Mouse (Mus musculus) lung, embryonic 14.5 days (tissue): Measurements from ENCODE around the gene Mcoln3. TPM values are rescaled to one million over a fixed set of nuclear protein-coding genes. Genes with fewer than 3 reads are reported as not detected.

Experiments
- ATAC-seq: fragments of 200-750 bp; cut with Nextera tagmentation; 2 replicates; pipeline ENCODE4 v1.8.0; 2017; ENCODE audit warnings: mild to moderate bottlenecking, moderate TSS enrichment, moderate library complexity; ENCODE audit not compliant: insufficient read depth
- DNase-seq: peaks from one replicate; pipeline ENCODE4 v3.0.0-alpha.2; 2015
- H3K27ac ChIP-seq: fragments of 300-500 bp; sonication (generic); 2 replicates; pipeline ENCODE4 v1.5.1; 2014; ENCODE audit warnings: low read depth, mild to moderate bottlenecking, moderate library complexity
- H3K27me3 ChIP-seq: fragments of 300-500 bp; sonication (generic); 2 replicates; pipeline ENCODE4 v1.6.1; 2014; ENCODE audit warnings: low read length, control low read depth; ENCODE audit not compliant: insufficient read depth
- H3K36me3 ChIP-seq: fragments of 300-500 bp; sonication (generic); 2 replicates; pipeline ENCODE4 v1.6.1; 2014; ENCODE audit warnings: control low read depth; ENCODE audit not compliant: insufficient read depth
- H3K4me1 ChIP-seq: fragments of 300-500 bp; sonication (generic); 2 replicates; pipeline ENCODE4 v1.6.1; 2014; ENCODE audit warnings: antibody characterized with exemption, control low read depth; ENCODE audit not compliant: insufficient read depth
- H3K4me2 ChIP-seq: fragments of 300-500 bp; sonication (generic); 2 replicates; pipeline ENCODE4 v1.6.1; 2014; ENCODE audit warnings: mild to moderate bottlenecking
- H3K4me3 ChIP-seq: fragments of 300-500 bp; sonication (generic); 2 replicates; pipeline ENCODE4 v1.5.1; 2014; ENCODE audit warnings: low read depth, low read length
- H3K9ac ChIP-seq: fragments of 300-500 bp; sonication (generic); 2 replicates; pipeline ENCODE4 v1.6.1; 2014
- H3K9me3 ChIP-seq: fragments of 300-500 bp; sonication (generic); 2 replicates; pipeline ENCODE4 v1.6.1; 2016; ENCODE audit warnings: low read depth, low read length, control low read depth
- CTCF ChIP-seq: IDR thresholded peaks from 2 replicates; pipeline ENCODE4 v1.5.1; 2016; ENCODE audit warnings: antibody characterized with exemption, low read depth
- WGBS: fragments of 180-500 bp; shearing (Covaris S2); extraction: QIAGEN DNeasy Blood & Tissue Kit; methylation state at CpG from one replicate; pipeline ENCODE4 v1.1.7; 2014; 5-methylcytosine and 5-hydroxymethylcytosine counted together
- polyA plus RNA-seq: library from polyadenylated mRNA; unstranded; fragments of >200 nt; fragmentation: Nextera tagmentation; extraction: Ambion mirVana; gene quantifications from 2 replicates; pipeline ENCODE4 v1.2.1, GENCODE M21; 2014

The Mcoln3 gene
- polyA plus RNA-seq, 1 experiment from 2014 or later, result 1.0 TPM

GRCm38 (mm10) chr3:146153862-146154611 is 36.8 kb downstream of the Mcoln3 start:
- Histone ChIP-seq H3K27ac (no peak overlapping the region), H3K4me3 (no peak overlapping the region), H3K4me1 (no peaks in the 10 kb centered on the region), H3K27me3 (no peaks in the 10 kb centered on the region), H3K9ac (no peak overlapping the region), H3K36me3 (no peaks in the 10 kb centered on the region), H3K4me2 (no peak overlapping the region; the same call in 1 of the 2 replicates), H3K9me3 (no peaks in the 10 kb centered on the region)
- no peak for ATAC-seq
- no peak for TF ChIP-seq CTCF
- WGBS, result 23% methylated on average over 12 of the region's 12 CpGs
- DNase-seq, result peak; percentile 30

DNA sequence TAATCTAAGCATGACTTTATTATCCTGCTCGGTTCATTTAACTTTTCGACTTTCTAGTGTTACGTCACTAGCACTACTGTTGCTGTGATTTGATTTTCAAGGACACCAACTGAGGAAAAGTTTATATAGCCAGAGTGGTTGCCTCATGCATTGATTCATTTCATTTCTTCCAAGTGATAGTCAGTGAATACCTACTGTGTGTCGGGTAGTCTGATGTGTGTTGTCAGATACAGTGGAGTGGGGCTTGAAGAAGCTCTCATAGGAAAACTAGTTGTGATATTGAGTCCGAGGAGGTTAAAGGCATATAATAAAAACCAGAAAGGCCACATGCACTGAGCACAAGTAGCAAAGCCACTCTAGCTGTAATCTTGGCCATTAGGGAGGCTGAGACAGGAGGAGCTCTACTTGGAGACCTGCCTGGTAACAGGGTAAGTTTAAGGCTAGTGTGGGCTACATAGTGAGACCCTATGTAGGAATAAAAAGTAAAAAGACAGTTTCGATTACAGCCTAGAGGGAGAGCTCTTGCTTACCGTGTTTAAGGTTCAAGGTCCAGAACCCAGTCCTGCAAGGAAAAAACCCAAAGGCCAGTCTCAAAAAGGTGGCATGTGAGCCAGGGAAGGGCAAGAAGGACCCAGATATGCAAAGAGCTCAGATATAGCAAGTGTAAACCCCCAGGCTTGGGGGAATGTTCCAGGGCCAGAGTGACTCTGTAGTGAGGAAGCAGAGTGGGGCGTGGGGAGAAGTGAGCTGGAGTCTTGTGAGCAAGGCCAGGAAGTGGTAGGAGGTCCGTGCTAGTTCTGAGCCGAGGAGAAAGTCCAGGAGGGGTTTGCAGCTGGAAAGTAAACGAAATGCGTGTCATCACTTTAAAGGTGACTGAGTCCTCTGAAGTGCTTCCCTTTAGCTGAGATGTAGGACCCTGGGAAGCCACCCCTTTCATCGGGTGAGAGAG is 38.7 kb downstream of the Mcoln3 start:
- H3K4me3 ChIP-seq, result no peak overlapping the region
- no peaks in the 10 kb centered on the region for H3K9me3 ChIP-seq
- 62% methylated on average over 13 of the region's 13 CpGs for WGBS
- no peak for TF ChIP-seq CTCF
- H3K4me1 ChIP-seq, result no peaks in the 10 kb centered on the region
- no peak overlapping the region for H3K4me2 ChIP-seq
- DNase-seq (no peak), ATAC-seq (no peak)
- no peak overlapping the region for H3K27ac ChIP-seq
- no peaks in the 10 kb centered on the region for H3K27me3 ChIP-seq
- H3K9ac ChIP-seq, result no peak overlapping the region
- H3K36me3 ChIP-seq, result no peaks in the 10 kb centered on the region

GRCm38 (mm10) chr3:146156811-146157210 is 39.6 kb downstream of the Mcoln3 start:
- Histone ChIP-seq H3K9ac (no peak overlapping the region), H3K9me3 (no peaks in the 10 kb centered on the region), H3K4me1 (no peaks in the 10 kb centered on the region), H3K36me3 (no peaks in the 10 kb centered on the region), H3K27me3 (no peaks in the 10 kb centered on the region), H3K4me3 (no peak overlapping the region), H3K27ac (no peak overlapping the region), H3K4me2 (no peak overlapping the region)
- TF ChIP-seq CTCF, result no peak
- ATAC-seq, result no peak
- DNase-seq, result no peak
- 61% methylated on average over 2 of the region's 2 CpGs for WGBS

GRCm38 (mm10) chr3:146158039-146158438 is 40.8 kb downstream of the Mcoln3 start:
- Histone ChIP-seq H3K9ac (no peak overlapping the region), H3K4me1 (no peaks in the 10 kb centered on the region), H3K4me3 (no peak overlapping the region), H3K4me2 (no peak overlapping the region), H3K9me3 (no peaks in the 10 kb centered on the region), H3K27me3 (no peaks in the 10 kb centered on the region), H3K27ac (no peak overlapping the region), H3K36me3 (no peaks in the 10 kb centered on the region)
- WGBS, result 66% methylated on average over 4 of the region's 4 CpGs
- no peak for TF ChIP-seq CTCF
- DNase-seq (no peak), ATAC-seq (no peak)

DNA sequence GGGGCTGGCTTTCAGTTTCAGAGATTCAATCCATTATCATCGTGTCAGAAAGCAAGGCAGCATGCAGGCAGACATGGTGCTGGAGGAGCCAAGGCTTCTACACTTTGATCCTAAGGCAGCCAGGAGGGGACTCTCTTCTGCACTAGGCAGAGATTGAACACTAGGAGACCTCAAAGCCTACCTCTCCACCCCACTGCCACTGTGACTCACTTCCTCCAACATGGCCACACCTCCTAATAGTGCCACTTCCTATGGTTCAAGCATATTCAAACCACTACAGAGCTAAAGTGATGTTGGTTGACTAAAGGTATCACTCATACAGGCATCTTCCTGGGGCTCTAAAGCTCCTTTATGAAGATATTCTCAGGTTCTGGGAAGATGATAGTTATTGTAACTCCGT is 42.1 kb downstream of the Mcoln3 start:
- WGBS, result 87% methylated on average over 2 of the region's 2 CpGs
- DNase-seq (no peak), ATAC-seq (no peak)
- Histone ChIP-seq H3K36me3 (no peaks in the 10 kb centered on the region), H3K27ac (no peak overlapping the region), H3K9me3 (no peaks in the 10 kb centered on the region), H3K27me3 (no peaks in the 10 kb centered on the region), H3K4me2 (no peak overlapping the region), H3K9ac (no peak overlapping the region), H3K4me3 (no peak overlapping the region), H3K4me1 (no peaks in the 10 kb centered on the region)
- TF ChIP-seq CTCF, result no peak

DNA sequence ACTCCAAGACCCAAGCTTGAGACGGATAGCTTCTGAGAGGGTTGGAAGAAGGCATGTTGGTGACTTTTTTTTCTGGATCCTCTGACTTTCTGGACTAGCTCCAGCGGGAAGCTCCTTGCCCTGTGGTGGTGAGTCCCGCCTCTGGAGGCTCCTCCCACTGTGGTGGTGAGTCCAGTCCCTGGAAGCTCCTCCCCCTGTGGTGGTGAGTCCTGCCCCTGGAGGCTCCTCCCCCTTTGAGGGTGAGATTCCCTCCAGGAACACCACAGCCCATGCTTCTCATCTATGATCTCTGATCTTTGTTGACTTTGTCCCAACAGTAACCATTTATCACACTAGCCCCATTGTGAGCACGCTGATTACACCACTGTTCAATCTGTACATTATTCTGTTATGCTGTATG is 44.9 kb downstream of the Mcoln3 start:
- peak; percentile 9 for DNase-seq
- TF ChIP-seq CTCF, result no peak
- Histone ChIP-seq H3K27me3 (no peaks in the 10 kb centered on the region), H3K9me3 (no peaks in the 10 kb centered on the region), H3K4me3 (no peak overlapping the region), H3K36me3 (no peaks in the 10 kb centered on the region), H3K4me2 (no peak overlapping the region), H3K9ac (no peak overlapping the region), H3K4me1 (no peaks in the 10 kb centered on the region), H3K27ac (no peak overlapping the region)
- WGBS, result 74% methylated on average over 4 of the region's 4 CpGs
- no peak for ATAC-seq

GRCm38 (mm10) chr3:146169356-146169755 is 52.1 kb downstream of the Mcoln3 start:
- 93% methylated on average over 4 of the region's 4 CpGs for WGBS
- no peak for DNase-seq
- ATAC-seq, result no peak
- Histone ChIP-seq H3K36me3 (no peaks in the 10 kb centered on the region), H3K4me3 (no peak overlapping the region), H3K4me1 (no peaks in the 10 kb centered on the region), H3K27me3 (no peaks in the 10 kb centered on the region), H3K4me2 (no peak overlapping the region), H3K9ac (no peak overlapping the region), H3K9me3 (no peaks in the 10 kb centered on the region; the same call in 1 of the 2 replicates), H3K27ac (no peak overlapping the region)
- no peak for TF ChIP-seq CTCF
